Comparison of ENCODE assay signal across 14 mouse cellular contexts in the genomic region with DNA sequence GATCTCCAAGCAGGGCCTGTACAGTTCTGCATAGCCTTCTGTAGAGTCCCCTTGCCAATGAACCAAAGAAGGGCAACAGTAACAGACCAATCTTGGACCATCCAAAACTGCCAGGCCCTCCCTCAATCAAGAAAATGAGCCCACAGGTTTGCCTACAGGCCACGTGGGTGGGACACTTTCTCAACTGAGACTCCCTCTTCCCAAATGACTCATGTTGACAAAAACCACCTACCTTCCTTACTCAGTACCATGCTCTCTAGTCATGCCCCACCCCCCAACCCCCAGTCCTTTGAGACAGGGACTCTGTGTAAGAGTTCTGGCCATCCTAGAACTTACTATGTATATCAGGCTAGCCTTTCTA. TPM values are rescaled to one million over a fixed set of nuclear protein-coding genes. Genes with fewer than 3 reads are reported as not detected.
DNase-seq lines count a peak whose midpoint lies in the region; ATAC-seq and TF ChIP-seq lines count a peak whose summit lies in the region.
"Had no signal": no experiment of that assay in that cellular context is flagged by ENCODE, and none has a peak within 500 bp of the region (broad histone marks: within the 10 kb centered on the region; RNA-seq: fewer than 3 reads in every experiment).

No protein-coding gene starts in this region.

- intact Hi-C loops in left cerebral cortex, postnatal 4 days (cut with DNase I), result no loop called here

- TF ChIP-seq RAD21 in MEL (IDR thresholded peaks at IDR 0.05; ENCODE audit: low read depth, low read length), result no peak

- no peak for TF ChIP-seq POLR2A in MEL (IDR thresholded peaks at IDR 0.05; ENCODE audit: control insufficient read depth in 1 of 2, insufficient read depth in 1 of 2, low read depth in 1 of 2, low read length in 2 of 2, poor library complexity in 1 of 2)

- H3K27me3 ChIP-seq in lung, embryonic 14.5 days (ENCODE audit: insufficient read depth, low read length), result no peaks in the 10 kb centered on the region
- H3K27me3 ChIP-seq in MEL (ENCODE audit: control insufficient read depth in 1 of 2, insufficient read depth in 2 of 2, low read length in 2 of 2), result no peaks in the 10 kb centered on the region
- no peaks in the 10 kb centered on the region for H3K27me3 ChIP-seq in stomach, postnatal 0 days (ENCODE audit: control insufficient read depth, insufficient read depth, low read length)
- H3K27me3 ChIP-seq: embryonic facial prominence, embryonic 13.5 days; limb, embryonic 15.5 days; midbrain, embryonic 13.5 days; neural tube, embryonic 15.5 days had no signal

- 0 out of 2 replicates have a peak overlapping the region, but pooled peaks have one; percentile 5 for H3K4me2 ChIP-seq in lung, embryonic 14.5 days
- H3K4me2 ChIP-seq in stomach, postnatal 0 days (replicated peaks; ENCODE audit: low read depth), result no peak overlapping the region
- H3K4me2 ChIP-seq: embryonic facial prominence, embryonic 13.5 days; limb, embryonic 15.5 days; midbrain, embryonic 13.5 days; neural tube, embryonic 15.5 days had no signal

- ATAC-seq in lung, embryonic 14.5 days (ENCODE audit: insufficient read depth), result no peak
- peak; percentile 64 for ATAC-seq in granulocyte monocyte progenitor cell, adult 5-6 weeks (replicated peaks; ENCODE audit: poor library complexity, severe bottlenecking)
- ATAC-seq in stomach, postnatal 0 days (ENCODE audit: low FRiP score, low TSS enrichment), result peak; percentile 29; the same call in 1 of the 2 replicates
- ATAC-seq: hindbrain, embryonic 16.5 days; midbrain, embryonic 13.5 days had no signal

- H3K36me3 ChIP-seq in lung, embryonic 14.5 days (ENCODE audit: insufficient read depth), result no peaks in the 10 kb centered on the region
- H3K36me3 ChIP-seq in MEL (ENCODE audit: control insufficient read depth in 1 of 2, insufficient read depth in 2 of 2, low read length in 2 of 2), result peaks cover 2 to 25% of the 10 kb centered on the region in 2 experiments; a peak in 3 of 4 replicates
- no peaks in the 10 kb centered on the region for H3K36me3 ChIP-seq in stomach, postnatal 0 days (ENCODE audit: control insufficient read depth, insufficient read depth, low read length)
- H3K36me3 ChIP-seq: limb, embryonic 15.5 days; midbrain, embryonic 13.5 days; neural tube, embryonic 15.5 days had no signal

- H3K79me2 ChIP-seq in MEL (ENCODE audit: control insufficient read depth, insufficient read depth, low read length, poor library complexity), result peaks cover 72% of the 10 kb centered on the region

- 69% methylated on average over 1 of the region's 1 CpGs for WGBS in lung, embryonic 14.5 days
- 45% methylated on average over 1 of the region's 1 CpGs for WGBS in stomach, postnatal 0 days

- no peak for TF ChIP-seq CTCF in lung, embryonic 14.5 days (IDR thresholded peaks at IDR 0.05; ENCODE audit: low read depth)
- TF ChIP-seq CTCF in MEL (IDR thresholded peaks at IDR 0.05 in 2 of 3, conservative IDR thresholded peaks at IDR 0.05 in 1 of 3; ENCODE audit: control insufficient read depth in 1 of 3, insufficient read depth in 1 of 3, low read depth in 2 of 3, low read length in 3 of 3, poor library complexity in 1 of 3, severe bottlenecking in 1 of 3), result no peak
- no peak for TF ChIP-seq CTCF in stomach, postnatal 0 days (IDR thresholded peaks at IDR 0.05; ENCODE audit: low read depth)

- H3K4me3 ChIP-seq in lung, embryonic 14.5 days (ENCODE audit: low read depth, low read length), result no peak overlapping the region
- H3K4me3 ChIP-seq in MEL (ENCODE audit: control insufficient read depth in 1 of 2, insufficient read depth in 1 of 2, low read depth in 2 of 2, low read length in 2 of 2), result peak overlapping the region; percentile 13 to 21
- H3K4me3 ChIP-seq in stomach, postnatal 0 days (ENCODE audit: low read depth, low read length), result no peak overlapping the region
- H3K4me3 ChIP-seq: embryonic facial prominence, embryonic 13.5 days; limb, embryonic 15.5 days; midbrain, embryonic 13.5 days; neural tube, embryonic 15.5 days had no signal

- no peaks in the 10 kb centered on the region for H3K9me3 ChIP-seq in lung, embryonic 14.5 days (ENCODE audit: low read depth, low read length)
- H3K9me3 ChIP-seq in MEL (replicated peaks; ENCODE audit: insufficient read depth, low read length), result no peaks in the 10 kb centered on the region
- H3K9me3 ChIP-seq in stomach, postnatal 0 days (ENCODE audit: control insufficient read depth, low read length), result no peaks in the 10 kb centered on the region
- H3K9me3 ChIP-seq: embryonic facial prominence, embryonic 13.5 days; limb, embryonic 15.5 days; midbrain, embryonic 13.5 days; neural tube, embryonic 15.5 days had no signal

- TF ChIP-seq EP300 in MEL (IDR thresholded peaks at IDR 0.05; ENCODE audit: low read depth in 1 of 2, low read length in 2 of 2), result no peak
- no peak for TF ChIP-seq EP300 in stomach, postnatal 0 days (optimal IDR thresholded peaks at IDR 0.05)

- no peak for DNase-seq in lung, embryonic 14.5 days
- no peak for DNase-seq in lung, postnatal 36 days
- no peak for DNase-seq in MEL (ENCODE audit: low read depth, low spot score)
- DNase-seq in stomach, postnatal 0 days (ENCODE audit: low spot score), result no peak
- DNase-seq in left cerebral cortex, postnatal 4 days, result no peak
- no peak for DNase-seq in cerebellum, postnatal 36 days
- DNase-seq: cerebellum, adult 11 months; kidney, postnatal 14 days had no signal

- H3K9ac ChIP-seq in lung, embryonic 14.5 days, result no peak overlapping the region
- H3K9ac ChIP-seq in MEL (ENCODE audit: control insufficient read depth, low read depth, low read length, poor library complexity, severe bottlenecking), result peak overlapping the region; percentile 42
- no peak overlapping the region for H3K9ac ChIP-seq in stomach, postnatal 0 days (ENCODE audit: low read length)
- H3K9ac ChIP-seq: embryonic facial prominence, embryonic 13.5 days; limb, embryonic 15.5 days; midbrain, embryonic 13.5 days; neural tube, embryonic 15.5 days had no signal

- H3K4me1 ChIP-seq in lung, embryonic 14.5 days (ENCODE audit: insufficient read depth), result peaks cover 11% of the 10 kb centered on the region; the same call in 1 of the 2 replicates
- peaks cover 10 to 11% of the 10 kb centered on the region in 2 experiments for H3K4me1 ChIP-seq in MEL (ENCODE audit: control insufficient read depth in 1 of 2, insufficient read depth in 2 of 2, low read length in 2 of 2)
- H3K4me1 ChIP-seq in stomach, postnatal 0 days (replicated peaks; ENCODE audit: control insufficient read depth, insufficient read depth), result peaks cover 4% of the 10 kb centered on the region; the same call in 1 of the 2 replicates
- H3K4me1 ChIP-seq: midbrain, embryonic 13.5 days had no signal

- H3K27ac ChIP-seq in lung, embryonic 14.5 days (ENCODE audit: low read depth), result no peak overlapping the region
- H3K27ac ChIP-seq in MEL (ENCODE audit: control insufficient read depth, low read depth, low read length), result peak overlapping the region; percentile 65
- no peak overlapping the region for H3K27ac ChIP-seq in stomach, postnatal 0 days (replicated peaks)
- H3K27ac ChIP-seq: embryonic facial prominence, embryonic 13.5 days; limb, embryonic 15.5 days; midbrain, embryonic 13.5 days; neural tube, embryonic 15.5 days had no signal

TF ChIP-seq in MEL, 35 proteins besides CTCF, POLR2A, EP300 and RAD21:
- TF ChIP-seq MYC (IDR thresholded peaks at IDR 0.05; ENCODE audit: low read depth, low read length) (peak; percentile 3; the same call in 1 of the 2 replicates), NELFE (IDR thresholded peaks at IDR 0.05; ENCODE audit: low read depth, low read length) (no peak), MAX (IDR thresholded peaks at IDR 0.05; ENCODE audit: low read length) (0 out of 2 replicates have a peak, but pooled peaks have one; percentile 33)

RNA-seq across cellular contexts. Expression of gene Kcmf1, which starts 18.2 kb away (rescaled TPM):
- 58.5 and 65.4 TPM in 2 replicates for polyA plus RNA-seq in lung, embryonic 14.5 days (2014; fragmentation: Nextera tagmentation; extraction: Ambion mirVana)
- total RNA-seq in MEL (2012; rRNA removed), result 77.0 and 92.4 TPM in 2 replicates
- 100 to 1,000 TPM; 133 to 195 TPM for polyA plus RNA-seq in MEL (2012; ENCODE audit: insufficient read depth in 1 of 2, insufficient read length in 2 of 2, low read depth in 1 of 2, low replicate concordance in 2 of 2, missing spikeins in 1 of 2)
- 46.3 TPM in 2 replicates for total RNA-seq in granulocyte monocyte progenitor cell, adult 5-6 weeks (2014; fragmentation: Nextera tagmentation)
- total RNA-seq in granulocyte monocyte progenitor cell, adult 5-6 weeks (2017), result 101 and 122 TPM in 2 replicates
- polyA plus RNA-seq in stomach, postnatal 0 days (2015; fragmentation: Nextera tagmentation; extraction: Ambion mirVana), result 48.9 and 49.5 TPM in 2 replicates
- 10 to 100 TPM; 68.4 to 73.0 TPM for total RNA-seq in left cerebral cortex, postnatal 4 days (2021)

Comparison
In these comparisons a context has a peak if more than half of its experiments do, and no peak if none do; other contexts are left out.
1. H3K4me3 ChIP-seq: peak in MEL (2 of 2); none in lung, embryonic 14.5 days (single experiment) and stomach, postnatal 0 days (single experiment).